Comparison of ENCODE assay signal across 1 mouse cellular context in genomic region chr9:21328041-21328440, GRCm38 (mm10).
TF ChIP-seq lines count a peak whose summit lies in the region.

No protein-coding gene starts in this region.

TF ChIP-seq in MEL, 35 proteins besides CTCF, POLR2A, EP300 and RAD21 (continued from another document):
- no peak for TF ChIP-seq ZC3H11A (IDR thresholded peaks at IDR 0.05; ENCODE audit: low read depth, low read length)
- no peak for TF ChIP-seq ELF1 (IDR thresholded peaks at IDR 0.05; ENCODE audit: low read depth, low read length)
- TF ChIP-seq SIN3A (IDR thresholded peaks at IDR 0.05; ENCODE audit: low read length): peak; percentile 96
- TF ChIP-seq GATA1 (IDR thresholded peaks at IDR 0.05; ENCODE audit: low read depth, low read length): no peak
- peak; percentile 79; the same call in 1 of the 2 replicates for TF ChIP-seq UBTF (IDR thresholded peaks at IDR 0.05; ENCODE audit: borderline replicate concordance, insufficient read depth, low read depth, low read length)
- TF ChIP-seq MYB (IDR thresholded peaks at IDR 0.05; ENCODE audit: low read depth, low read length): no peak
- no peak for TF ChIP-seq ZMIZ1 (IDR thresholded peaks at IDR 0.05; ENCODE audit: low read depth, low read length)
- TF ChIP-seq NRF1 (IDR thresholded peaks at IDR 0.05; ENCODE audit: insufficient read depth, low read depth, low read length, poor library complexity, severe bottlenecking): 0 out of 2 replicates have a peak, but pooled peaks have one; percentile 24
- 0 out of 2 replicates have a peak, but pooled peaks have one; percentile 36 for TF ChIP-seq MAZ (IDR thresholded peaks at IDR 0.05; ENCODE audit: low read depth, low read length)
- TF ChIP-seq USF2 (IDR thresholded peaks at IDR 0.05; ENCODE audit: borderline replicate concordance in 1 of 2, insufficient read depth in 1 of 2, low read depth in 1 of 2, low read length in 2 of 2): 0 out of 4 replicates have a peak, but pooled peaks of 1 of the 2 experiments have one; percentile 2
- TF ChIP-seq MEF2A (IDR thresholded peaks at IDR 0.05; ENCODE audit: extremely low read depth, insufficient replicate concordance, low read depth, low read length, poor library complexity, severe bottlenecking): no peak
- TF ChIP-seq USF1 (IDR thresholded peaks at IDR 0.05; ENCODE audit: low read depth, low read length): peak; percentile 60
- no peak; the same call in 1 of the 2 replicates for TF ChIP-seq HCFC1 (IDR thresholded peaks at IDR 0.05; ENCODE audit: low read depth, low read length)
- TF ChIP-seq E2F4 (IDR thresholded peaks at IDR 0.05; ENCODE audit: borderline replicate concordance, low read depth, low read length): no peak
- TF ChIP-seq ZNF384 (IDR thresholded peaks at IDR 0.05; ENCODE audit: low read depth, low read length): no peak
- no peak for TF ChIP-seq GABPA (IDR thresholded peaks at IDR 0.05; ENCODE audit: low read depth, low read length)
- TF ChIP-seq NELFE (IDR thresholded peaks at IDR 0.05; ENCODE audit: low read depth, low read length): no peak
- peak; percentile 93 for TF ChIP-seq RCOR1 (IDR thresholded peaks at IDR 0.05; ENCODE audit: low read depth, low read length)
- peak; percentile 83 for TF ChIP-seq ETS1 (IDR thresholded peaks at IDR 0.05; ENCODE audit: low read depth, low read length)
- TF ChIP-seq CHD2 (IDR thresholded peaks at IDR 0.05; ENCODE audit: low read length): no peak; the same call in 1 of the 2 replicates
- TF ChIP-seq MAX (IDR thresholded peaks at IDR 0.05; ENCODE audit: low read length): peak; percentile 98
- TF ChIP-seq ZKSCAN1 (IDR thresholded peaks at IDR 0.05; ENCODE audit: low read depth, low read length): peak; percentile 81; the same call in 1 of the 2 replicates
- peak; percentile 99 for TF ChIP-seq MYC (IDR thresholded peaks at IDR 0.05; ENCODE audit: low read depth, low read length)
- TF ChIP-seq CHD1 (IDR thresholded peaks at IDR 0.05; ENCODE audit: low read depth, low read length): 0 out of 2 replicates have a peak, but pooled peaks have one; percentile 80
- no peak for TF ChIP-seq POLR2AphosphoS2 (IDR thresholded peaks at IDR 0.05; ENCODE audit: low read length)
- peak; percentile 36 for TF ChIP-seq TAL1 (IDR thresholded peaks at IDR 0.05; ENCODE audit: low read length)
- TF ChIP-seq TBP (IDR thresholded peaks at IDR 0.05; ENCODE audit: low read depth, low read length): peak; percentile 86
- 0 out of 2 replicates have a peak, but pooled peaks have one; percentile 56 for TF ChIP-seq JUND (IDR thresholded peaks at IDR 0.05; ENCODE audit: low read depth, low read length)
- no peak for TF ChIP-seq POLR2AphosphoS5 (IDR thresholded peaks at IDR 0.05; ENCODE audit: borderline replicate concordance, low read depth, low read length)
- peak; percentile 15; the same call in 1 of the 2 replicates for TF ChIP-seq SMC3 (IDR thresholded peaks at IDR 0.05; ENCODE audit: low read depth, low read length)
- TF ChIP-seq BHLHE40 (IDR thresholded peaks at IDR 0.05; ENCODE audit: borderline replicate concordance, low read depth, low read length): 0 out of 2 replicates have a peak, but pooled peaks have one; percentile 7
- no peak for TF ChIP-seq KAT2A (conservative IDR thresholded peaks at IDR 0.05; ENCODE audit: low read depth, low read length)
TF ChIP-seq in MEL: peak in this region for 20.
